Mouse (Mus musculus) midbrain, embryonic 11.5 days (tissue): ENCODE data around the gene Slc25a45. TPM values are rescaled to one million over a fixed set of nuclear protein-coding genes. Genes with fewer than 3 reads are reported as not detected.

Experiments
- ATAC-seq: fragments of 200-750 bp; cut with Nextera tagmentation; 2 replicates; pipeline ENCODE4 v1.8.0; 2017; ENCODE audit warnings: moderate TSS enrichment, moderate library complexity; ENCODE audit not compliant: low FRiP score
- DNase-seq: peaks from one replicate; pipeline ENCODE4 v3.0.0; 2015; ENCODE audit warnings: low spot score; ENCODE audit errors: missing footprints
- H3K27ac ChIP-seq: fragments of 300-500 bp; sonication (generic); 2 replicates; pipeline ENCODE4 v1.5.1; 2014; ENCODE audit warnings: low read depth, low read length
- H3K27me3 ChIP-seq: fragments of 300-500 bp; sonication (generic); 2 replicates; pipeline ENCODE4 v1.6.1; 2014; ENCODE audit warnings: mild to moderate bottlenecking, low read length, moderate library complexity, mixed read lengths; ENCODE audit not compliant: control insufficient read depth, insufficient read depth
- H3K36me3 ChIP-seq: fragments of 300-500 bp; sonication (generic); 2 replicates; pipeline ENCODE4 v1.6.1; 2014; ENCODE audit warnings: mild to moderate bottlenecking, low read length, moderate library complexity, mixed read lengths; ENCODE audit not compliant: control insufficient read depth, insufficient read depth
- H3K4me1 ChIP-seq: fragments of 300-500 bp; sonication (generic); 2 replicates; pipeline ENCODE4 v1.6.1; 2014; ENCODE audit warnings: low read length; ENCODE audit not compliant: control insufficient read depth, insufficient read depth
- H3K4me2 ChIP-seq: fragments of 300-500 bp; sonication (generic); 2 replicates; pipeline ENCODE4 v1.6.1; 2014; ENCODE audit warnings: mild to moderate bottlenecking, moderate library complexity
- H3K4me3 ChIP-seq: fragments of 300-500 bp; sonication (generic); 2 replicates; pipeline ENCODE4 v1.5.1; 2014; ENCODE audit warnings: low read depth, low read length
- H3K9ac ChIP-seq: fragments of 300-500 bp; sonication (generic); 2 replicates; pipeline ENCODE4 v1.6.1; 2014; ENCODE audit warnings: low read length
- H3K9me3 ChIP-seq: fragments of 300-500 bp; sonication (generic); 2 replicates; pipeline ENCODE4 v1.6.1; 2016; ENCODE audit warnings: low read length; ENCODE audit not compliant: control insufficient read depth
- WGBS: fragments of 180-500 bp; shearing (Covaris S2); extraction: QIAGEN DNeasy Blood & Tissue Kit; methylation state at CpG from one replicate; pipeline ENCODE4 v1.1.7; 2014; 5-methylcytosine and 5-hydroxymethylcytosine counted together
- polyA plus RNA-seq: library from polyadenylated mRNA; unstranded; fragments of >200 nt; fragmentation: Nextera tagmentation; extraction: Ambion mirVana; gene quantifications from 2 replicates; pipeline ENCODE4 v1.2.1, GENCODE M21; 2014

Gene Slc25a45
- polyA plus RNA-seq, 1 experiment from 2014 or later, result 1.8 TPM

- Histone ChIP-seq H3K9me3 (no peaks in the 10 kb centered on the region), H3K4me1 (peaks cover 69% of the 10 kb centered on the region), H3K36me3 (no peaks in the 10 kb centered on the region), H3K9ac (peak overlapping the region; percentile 53), H3K4me3 (peak overlapping the region; percentile 27; the same call in 1 of the 2 replicates), H3K4me2 (peak overlapping the region; percentile 57), H3K27me3 (no peaks in the 10 kb centered on the region), H3K27ac (peak overlapping the region; percentile 71)
- no peak for DNase-seq
- whole genome bisulfite sequencing, result 84% methylated on average over 12 of the region's 12 CpGs
- ATAC-seq, result no peak
These were observed 32.7 kb upstream of the Slc25a45 start for GRCm38 (mm10) chr19:5844831-5845318.

GRCm38 (mm10) chr19:5845319-5846135 is 32.1 kb upstream of the Slc25a45 start:
- Histone ChIP-seq H3K27me3 (no peaks in the 10 kb centered on the region), H3K27ac (peak overlapping the region; percentile 97), H3K4me1 (peaks cover 71% of the 10 kb centered on the region), H3K4me3 (peak overlapping the region; percentile 27), H3K4me2 (peak overlapping the region; percentile 57), H3K36me3 (no peaks in the 10 kb centered on the region), H3K9me3 (no peaks in the 10 kb centered on the region), H3K9ac (peak overlapping the region; percentile 65)
- 7% methylated on average over 45 of the region's 45 CpGs for WGBS
- DNase-seq (peak; percentile 99), ATAC-seq (peak; percentile 66)

- ATAC-seq (peak; percentile 72), DNase-seq (peak; percentile 96)
- Histone ChIP-seq H3K4me3 (peak overlapping the region; percentile 27), H3K4me2 (peak overlapping the region; percentile 57), H3K4me1 (peaks cover 71% of the 10 kb centered on the region), H3K36me3 (no peaks in the 10 kb centered on the region), H3K9me3 (no peaks in the 10 kb centered on the region), H3K9ac (peak overlapping the region; percentile 65), H3K27ac (peak overlapping the region; percentile 97), H3K27me3 (no peaks in the 10 kb centered on the region)
- 1% methylated on average over 7 of the region's 7 CpGs for WGBS
These were observed 31.5 kb upstream of the Slc25a45 start for GRCm38 (mm10) chr19:5846154-5846553.

GRCm38 (mm10) chr19:5846557-5847305 is 30.9 kb upstream of the Slc25a45 start:
- Histone ChIP-seq H3K4me2 (peak overlapping the region; percentile 57), H3K9me3 (no peaks in the 10 kb centered on the region), H3K9ac (peak overlapping the region; percentile 65), H3K36me3 (no peaks in the 10 kb centered on the region), H3K4me3 (peak overlapping the region; percentile 27), H3K27me3 (no peaks in the 10 kb centered on the region), H3K27ac (peak overlapping the region; percentile 97), H3K4me1 (peaks cover 67% of the 10 kb centered on the region)
- WGBS, result 9% methylated on average over 16 of the region's 16 CpGs
- peak; percentile 96 for DNase-seq
- ATAC-seq, result peak; percentile 85

GRCm38 (mm10) chr19:5847306-5847796 is 30.3 kb upstream of the Slc25a45 start:
- Histone ChIP-seq H3K4me3 (no peak overlapping the region), H3K9ac (peak overlapping the region; percentile 65), H3K36me3 (peaks cover 5% of the 10 kb centered on the region; the same call in 1 of the 2 replicates), H3K27ac (peak overlapping the region; percentile 97), H3K4me1 (peaks cover 61% of the 10 kb centered on the region), H3K27me3 (no peaks in the 10 kb centered on the region), H3K9me3 (no peaks in the 10 kb centered on the region), H3K4me2 (peak overlapping the region; percentile 57)
- WGBS, result 60% methylated on average over 4 of the region's 4 CpGs
- no peak for ATAC-seq
- DNase-seq, result no peak

GRCm38 (mm10) chr19:5848032-5848825 is 29.4 kb upstream of the Slc25a45 start:
- Histone ChIP-seq H3K4me1 (peaks cover 52% of the 10 kb centered on the region), H3K27ac (peak overlapping the region; percentile 20; the same call in 1 of the 2 replicates), H3K36me3 (peaks cover 6% of the 10 kb centered on the region; the same call in 1 of the 2 replicates), H3K27me3 (no peaks in the 10 kb centered on the region), H3K4me2 (peak overlapping the region; percentile 13; the same call in 1 of the 2 replicates), H3K9ac (peak overlapping the region; percentile 65), H3K9me3 (no peaks in the 10 kb centered on the region), H3K4me3 (no peak overlapping the region)
- DNase-seq (no peak), ATAC-seq (no peak)
- 65% methylated on average over 14 of the region's 14 CpGs for WGBS

GRCm38 (mm10) chr19:5848826-5849672 is 28.6 kb upstream of the Slc25a45 start:
- H3K4me3 ChIP-seq, result no peak overlapping the region
- DNase-seq, result no peak

More at GRCm38 (mm10) chr19:5848826-5849672, 28.6 kb upstream of the Slc25a45 start:
- Histone ChIP-seq H3K4me1 (peaks cover 49% of the 10 kb centered on the region), H3K27me3 (no peaks in the 10 kb centered on the region), H3K9ac (no peak overlapping the region; the same call in none of the 2 replicates), H3K4me2 (no peak overlapping the region), H3K36me3 (peaks cover 6% of the 10 kb centered on the region; the same call in 1 of the 2 replicates), H3K27ac (peak overlapping the region; percentile 20; the same call in 1 of the 2 replicates), H3K9me3 (no peaks in the 10 kb centered on the region)
- ATAC-seq, result no peak
- WGBS, result 42% methylated on average over 13 of the region's 13 CpGs
